Mouse (Mus musculus) layer of hippocampus, adult 18-20 months (tissue): ENCODE results near the gene Cstl1. TPM values are rescaled to one million over a fixed set of nuclear protein-coding genes. Genes with fewer than 3 reads are reported as not detected.
"Not testable (repeated sequence)": the region's sequence is repeated elsewhere in the genome, so short reads cannot be mapped to it uniquely, and the experiment has no call there.

ENCODE experiments used
- DNase-seq, 2 experiments: peaks; one replicate each; pipeline ENCODE4 v3.0.0; 2022; ENCODE audit warnings: low spot score in 2 of 2
- long read RNA-seq: library from polyadenylated mRNA; stranded (forward); transcript quantifications from one replicate; pipeline ENCODE4 v2.0.0, GENCODE M21; 2021
- total RNA-seq, 2 experiments: library from RNA; stranded (reverse); gene quantifications; 2 replicates each; pipeline ENCODE4 v1.2.3; 2021

Gene Cstl1
- total RNA-seq, result 1 to 10 TPM; 1.1 to 1.7 TPM
- long read RNA-seq, partial matches to known transcripts, result 0 of 1 reads
- long read RNA-seq, other reads (novel, unspliced or antisense), result 1 of 1 reads

GRCm38 (mm10) chr2:148750058-148750457, at the start of gene Cstl1:
Cstl1 (plus strand) TSS chr2:148750358.
- no peak for DNase-seq

- peak in 1 of 2 experiments; percentile 40 for DNase-seq
Measured at GRCm38 (mm10) chr2:148706409-148707201, 43.6 kb upstream of the Cstl1 start.

GRCm38 (mm10) chr2:148707202-148707530, 43.0 kb upstream of the Cstl1 start:
- DNase-seq, result no peak

GRCm38 (mm10) chr2:148712326-148712725, 37.8 kb upstream of the Cstl1 start:
- no peak for DNase-seq

GRCm38 (mm10) chr2:148717072-148717471, 33.1 kb upstream of the Cstl1 start:
- no peak for DNase-seq

GRCm38 (mm10) chr2:148719271-148719995, 30.7 kb upstream of the Cstl1 start:
- no peak for DNase-seq

- no peak for DNase-seq
Measured at GRCm38 (mm10) chr2:148731614-148732326, 18.4 kb upstream of the Cstl1 start.

- peak; percentile 96 to 97 for DNase-seq
Measured at GRCm38 (mm10) chr2:148732327-148733000, 17.7 kb upstream of the Cstl1 start, which contains the start of gene Napb. Napb (minus strand) TSS chr2:148732467.

- peak in 1 of 2 experiments; percentile 56 for DNase-seq
Measured at GRCm38 (mm10) chr2:148743001-148743400, 7.2 kb upstream of the Cstl1 start.

- no peak for DNase-seq
Measured at GRCm38 (mm10) chr2:148743846-148744407, 6.2 kb upstream of the Cstl1 start.

- DNase-seq, result peak; percentile 40 to 91
Measured at GRCm38 (mm10) chr2:148751893-148752813, 2.0 kb downstream of the Cstl1 start.

GRCm38 (mm10) chr2:148754310-148754846, 4.2 kb downstream of the Cstl1 start:
- DNase-seq, result no peak

- no peak for DNase-seq
Measured at GRCm38 (mm10) chr2:148763648-148764388, 13.7 kb downstream of the Cstl1 start.

GRCm38 (mm10) chr2:148771397-148771796, 21.2 kb downstream of the Cstl1 start, which contains the start of gene Cst11:
Cst11 (minus strand) TSS chr2:148771497.
- not testable (repeated sequence) for DNase-seq

GRCm38 (mm10) chr2:148781709-148782108, 31.6 kb downstream of the Cstl1 start, which contains the start of gene 8030411F24Rik:
8030411F24Rik (plus strand) TSS chr2:148782009.
- DNase-seq, result no peak

GRCm38 (mm10) chr2:148789142-148789541, 39.0 kb downstream of the Cstl1 start, which contains the start of gene Cst12:
Cst12 (plus strand) TSS chr2:148789361.
- peak in 1 of 2 experiments; percentile 10 for DNase-seq

- DNase-seq, result no peak
Measured at GRCm38 (mm10) chr2:148798485-148798884, 48.3 kb downstream of the Cstl1 start, which contains the start of gene Cst8. Cst8 (plus strand) TSS chr2:148798785.

GRCm38 (mm10) chr2:148801491-148801921, 51.3 kb downstream of the Cstl1 start:
- DNase-seq, result peak; percentile 11 to 60
